Mouse (Mus musculus) urinary bladder, postnatal 36 days (tissue): ENCODE measurements around the gene 2410131K14Rik.

Experiments
- DNase-seq, 2 experiments: peaks; one replicate each; pipeline ENCODE4 v3.0.0; 2022; ENCODE audit warnings: low spot score in 2 of 2, mixed read lengths in 1 of 2

2410131K14Rik gene

DNA sequence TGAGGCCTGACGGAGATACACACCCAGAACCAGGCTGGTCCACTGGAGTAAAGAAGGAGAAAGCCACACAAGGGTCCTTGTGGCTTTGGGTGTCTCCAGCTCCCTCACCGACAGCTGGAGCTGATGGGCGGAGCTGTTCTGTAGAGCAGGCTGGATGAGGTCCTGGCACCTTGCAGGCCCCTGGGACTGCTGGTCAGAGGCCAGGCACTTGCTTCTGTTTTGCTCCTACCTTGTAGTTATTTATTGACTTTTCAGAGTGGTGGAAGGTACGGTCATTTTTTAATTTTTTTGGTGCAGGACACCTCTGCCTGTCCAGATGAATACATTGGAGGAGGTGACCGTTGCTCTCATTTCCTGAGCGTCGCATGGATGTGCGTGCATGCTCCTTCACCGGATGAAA, 16.2 kb downstream of the 2410131K14Rik start:
- DNase-seq = no peak

DNA sequence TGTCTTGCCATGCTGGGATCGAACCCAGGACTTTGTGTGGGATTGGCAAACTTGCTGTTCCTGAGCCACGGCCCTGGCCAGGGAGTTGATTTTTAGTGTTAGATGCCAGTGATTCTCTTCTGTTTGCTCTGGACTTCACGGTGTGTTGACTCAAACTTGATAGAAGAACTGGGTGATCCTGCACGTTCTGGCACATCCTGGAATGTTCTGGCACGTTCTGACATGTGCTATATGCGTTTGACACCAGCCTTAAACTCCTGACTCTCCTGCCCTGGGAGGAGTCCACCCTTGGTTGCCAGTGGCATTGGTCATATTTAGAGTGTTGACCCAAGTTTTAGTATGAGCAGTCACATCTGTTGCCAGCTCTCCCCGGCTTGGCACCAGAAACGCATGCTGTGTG, 17.4 kb downstream of the 2410131K14Rik start:
- peak; percentile 35 to 45 for DNase-seq

DNA sequence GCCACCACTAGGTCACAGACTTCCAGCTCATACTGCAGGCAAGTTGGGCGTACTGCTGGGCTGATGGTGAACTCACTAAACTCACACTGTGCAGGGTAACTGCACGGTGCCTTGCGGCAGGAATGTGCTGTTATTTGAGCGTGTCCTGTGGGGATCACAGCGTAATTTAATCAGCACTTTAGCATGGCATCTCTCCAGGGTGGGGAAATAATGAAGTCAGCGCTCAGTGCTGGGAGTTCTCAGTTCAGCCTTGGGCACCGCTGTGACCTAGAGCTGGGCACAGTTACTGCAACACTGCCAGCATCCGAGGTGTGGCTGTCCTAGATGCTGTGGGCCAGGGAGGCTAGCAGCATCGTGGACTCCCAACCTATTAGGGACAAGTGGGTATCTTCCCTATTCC, 19.3 kb downstream of the 2410131K14Rik start:
- DNase-seq = no peak

DNA sequence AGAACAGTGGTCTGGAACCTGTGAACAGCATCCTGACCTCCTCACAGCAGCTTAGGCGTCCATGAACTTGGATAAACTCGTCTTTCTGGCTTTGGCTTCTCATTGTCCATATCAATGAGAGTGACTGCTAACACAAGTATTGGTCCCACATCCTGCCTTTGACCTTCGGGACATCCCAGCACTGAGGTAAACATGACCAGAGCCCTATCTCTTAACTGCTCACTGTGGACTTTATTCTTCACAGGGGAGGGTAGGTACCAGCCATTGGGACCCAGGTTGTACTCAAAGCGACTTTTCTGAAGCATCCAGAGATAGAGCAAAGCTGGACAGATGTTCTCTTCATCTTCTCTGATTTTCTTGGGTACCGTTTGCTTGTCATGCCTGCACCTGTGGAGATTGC, 20.3 kb downstream of the 2410131K14Rik start:
- no peak for DNase-seq

DNA sequence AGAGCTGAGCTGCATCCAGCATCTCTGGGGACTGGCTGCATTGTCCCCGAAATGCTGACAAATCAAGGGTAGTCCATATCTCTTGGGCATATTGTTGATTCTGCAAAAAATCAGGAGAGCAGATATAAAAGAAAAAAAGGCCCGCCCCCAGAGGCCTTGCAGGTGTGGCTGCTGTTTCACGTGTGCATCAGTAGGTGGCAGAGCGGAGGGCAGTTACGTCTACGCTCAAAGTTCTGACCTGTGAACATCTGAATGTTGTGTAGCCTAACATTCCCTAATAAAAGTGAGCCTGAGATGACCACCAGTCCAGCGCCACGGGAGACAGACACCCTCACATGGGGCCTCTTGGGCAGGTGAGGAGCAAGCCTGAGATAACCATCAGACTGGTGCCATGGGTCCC, 21.3 kb downstream of the 2410131K14Rik start:
- no peak for DNase-seq

DNA sequence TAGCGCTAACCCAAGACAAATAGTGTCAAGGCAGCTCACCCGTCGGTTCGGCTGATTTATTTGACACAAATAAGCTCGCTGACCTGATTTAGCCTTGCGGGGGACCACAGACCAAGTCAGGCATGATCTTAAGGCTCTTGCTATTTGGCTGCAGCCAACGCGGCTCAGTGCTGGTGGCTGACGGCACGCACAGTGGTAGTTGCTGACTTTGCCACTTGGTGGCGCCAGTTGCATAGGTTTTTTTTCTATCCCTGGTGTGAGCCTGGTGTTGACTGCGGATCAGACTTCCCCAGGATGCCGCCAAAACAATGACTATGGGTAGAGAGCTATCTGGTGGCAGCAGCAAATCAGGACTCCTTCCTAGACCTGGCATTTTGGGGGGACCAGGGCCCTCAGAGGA, 24.0 kb downstream of the 2410131K14Rik start:
- peak; percentile 79 to 89 for DNase-seq

DNA sequence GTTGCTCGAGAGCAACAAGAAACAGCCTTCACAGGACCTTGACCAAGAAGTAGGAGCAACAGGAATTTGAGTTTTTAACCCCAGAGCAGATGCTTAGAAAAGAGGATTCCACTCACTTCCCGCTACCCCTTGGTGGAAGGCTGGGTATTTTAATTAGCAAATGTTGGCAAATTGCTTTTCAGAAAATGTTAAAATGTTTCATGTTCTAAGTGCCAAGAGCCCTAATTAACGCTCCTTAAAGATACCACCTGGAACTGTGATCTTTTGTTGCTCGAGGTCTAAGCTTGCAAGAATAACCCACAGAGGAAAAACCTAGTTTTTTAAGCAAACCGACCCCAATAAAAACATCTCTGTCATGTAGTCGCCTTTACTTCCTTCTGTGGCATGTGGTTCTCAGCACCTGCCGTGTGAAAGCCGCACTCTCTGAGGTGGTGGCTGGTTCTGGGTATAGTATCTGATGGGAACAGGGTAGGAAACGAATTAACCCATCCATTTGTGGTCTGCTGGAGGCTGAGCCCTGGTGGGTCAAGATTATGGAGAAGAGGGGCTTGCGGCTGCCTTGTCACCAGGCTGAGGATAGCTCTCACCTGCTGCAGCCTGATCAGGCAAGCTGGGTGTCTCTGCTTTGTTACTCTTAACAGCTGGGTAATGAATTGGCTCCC, 26.6 kb downstream of the 2410131K14Rik start:
- no peak for DNase-seq

DNA sequence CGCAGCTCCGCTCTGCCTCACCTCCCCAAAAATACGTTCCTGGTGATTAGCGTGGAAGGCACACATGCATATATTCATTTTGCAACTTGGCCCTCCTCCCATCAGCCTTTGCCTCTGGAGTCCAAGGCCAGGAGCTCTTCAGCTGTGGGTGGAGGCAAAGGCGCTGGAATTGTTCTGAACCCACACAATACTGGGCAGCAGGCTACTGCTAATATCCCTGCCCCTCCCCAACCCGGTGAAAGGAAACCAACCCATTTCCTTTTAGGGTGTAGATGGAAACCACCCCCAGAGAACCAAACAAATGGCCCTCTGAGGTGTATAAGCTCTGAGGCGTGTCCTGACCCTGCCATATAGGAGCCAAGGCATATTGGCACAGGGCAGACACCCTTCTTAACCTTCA, 28.4 kb downstream of the 2410131K14Rik start:
- DNase-seq = no peak

DNA sequence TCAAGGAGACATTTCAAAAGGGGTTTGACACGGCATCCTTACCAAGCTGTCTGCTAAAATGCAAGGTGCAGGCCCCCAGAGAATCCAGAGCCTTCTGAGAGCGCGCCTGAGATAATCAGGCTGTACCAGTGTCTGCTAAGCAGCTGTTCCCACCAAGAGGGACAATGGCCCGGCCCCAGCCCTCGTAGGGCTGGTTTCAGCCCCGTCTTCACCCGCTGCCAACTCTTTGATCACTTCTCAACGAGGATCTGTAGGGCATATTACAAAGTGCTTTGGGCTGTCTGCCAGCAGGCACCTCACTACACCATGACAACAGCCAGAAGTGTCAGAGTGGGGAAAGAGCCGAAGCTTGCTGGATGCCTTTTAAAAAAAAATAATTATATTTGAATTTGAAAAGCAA, 29.5 kb downstream of the 2410131K14Rik start:
- no peak for DNase-seq

DNA sequence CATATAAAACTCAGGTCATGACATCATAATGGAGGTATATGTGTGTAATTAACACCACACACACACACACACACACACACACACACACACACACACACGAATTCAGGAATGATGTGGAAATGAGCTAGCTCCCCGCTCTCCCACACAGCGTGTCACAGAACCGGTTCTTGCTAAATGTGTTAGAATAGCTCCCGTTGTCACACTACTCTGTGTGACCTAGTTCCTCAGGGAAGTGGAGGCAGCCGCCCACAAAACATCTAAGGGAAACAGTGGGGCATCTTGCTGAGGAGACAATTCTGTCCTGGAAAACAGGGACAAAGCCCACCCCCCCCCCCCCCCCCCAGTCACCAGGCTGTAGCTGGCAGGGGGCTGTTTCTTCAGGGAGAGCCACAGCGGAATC, 31.3 kb downstream of the 2410131K14Rik start:
- no peak for DNase-seq

DNA sequence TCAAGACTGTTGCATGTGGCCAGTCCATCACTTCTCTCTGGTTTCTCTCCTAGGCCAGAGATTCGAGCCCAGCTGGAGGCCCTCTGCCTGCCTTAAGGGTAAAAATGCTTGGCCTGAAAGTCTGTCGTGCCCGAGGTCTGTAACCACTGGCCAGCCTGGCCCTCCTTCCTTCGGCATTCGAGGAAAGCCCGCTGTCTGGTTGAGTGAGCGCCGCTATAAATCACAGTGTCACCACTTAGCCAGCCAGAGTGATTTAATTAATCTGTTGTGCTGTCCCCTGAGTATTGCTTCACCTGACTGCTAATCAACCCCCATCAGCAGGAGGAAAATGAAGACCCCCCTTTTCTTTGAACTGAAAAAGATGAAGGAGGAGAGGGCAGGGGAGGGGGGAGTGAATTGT, 31.7 kb downstream of the 2410131K14Rik start:
- DNase-seq = no peak

DNA sequence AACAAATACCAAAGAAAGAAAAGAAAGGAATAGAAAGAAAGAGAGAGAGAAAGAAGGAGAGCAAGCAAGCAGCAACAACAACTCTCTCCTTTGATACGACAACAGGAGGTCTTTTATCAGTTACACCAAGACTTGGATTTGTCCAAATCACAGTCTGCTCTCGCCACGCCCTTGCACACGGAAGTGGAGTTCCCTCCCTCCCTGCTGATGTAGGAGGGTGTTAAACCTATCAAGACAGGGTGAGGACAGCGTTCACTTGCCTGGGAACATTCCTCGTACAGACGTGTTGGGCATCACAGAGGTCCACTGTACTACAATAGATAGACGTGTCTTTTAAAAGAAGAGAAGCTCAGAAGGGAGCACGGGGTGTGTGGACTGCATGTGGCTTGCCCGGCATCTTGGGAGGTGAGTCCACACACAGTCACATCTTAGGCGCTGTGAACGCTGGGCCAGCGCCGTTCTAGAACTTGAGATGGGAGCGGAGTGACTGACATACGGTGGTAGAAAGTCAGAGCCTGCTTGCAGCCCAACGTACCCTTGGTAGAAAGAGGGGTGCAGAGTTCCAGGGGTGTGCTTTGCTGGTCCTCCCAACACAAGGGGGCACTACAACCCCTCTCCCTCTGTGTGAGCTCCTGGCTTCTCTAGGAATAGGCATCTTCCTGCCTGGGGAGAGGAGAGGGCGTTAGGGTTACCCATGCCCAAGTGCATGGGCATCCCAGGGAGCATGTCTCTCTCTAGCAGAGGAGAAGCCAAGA, 32.9 kb downstream of the 2410131K14Rik start:
- DNase-seq = no peak

DNA sequence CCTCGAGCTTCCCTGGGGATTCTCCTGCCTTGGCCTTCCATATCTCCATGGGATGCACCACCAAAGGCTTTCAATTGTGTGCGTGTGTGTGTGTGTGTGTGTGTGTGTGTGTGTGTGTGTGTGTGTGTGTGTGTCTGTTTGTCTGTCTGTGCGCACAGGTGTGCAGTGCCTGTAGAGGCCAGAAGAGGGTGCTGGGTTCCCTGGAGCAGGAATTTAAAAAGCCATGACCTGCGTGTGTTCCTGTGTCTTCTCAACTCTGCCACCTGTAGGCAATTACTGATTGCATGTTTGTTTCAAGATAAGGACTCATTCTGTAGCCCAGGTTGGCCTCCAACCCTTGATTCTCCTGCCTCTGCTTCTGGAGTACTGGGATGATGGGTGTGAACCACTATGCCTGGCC, 46.4 kb downstream of the 2410131K14Rik start:
- DNase-seq = no peak

DNA sequence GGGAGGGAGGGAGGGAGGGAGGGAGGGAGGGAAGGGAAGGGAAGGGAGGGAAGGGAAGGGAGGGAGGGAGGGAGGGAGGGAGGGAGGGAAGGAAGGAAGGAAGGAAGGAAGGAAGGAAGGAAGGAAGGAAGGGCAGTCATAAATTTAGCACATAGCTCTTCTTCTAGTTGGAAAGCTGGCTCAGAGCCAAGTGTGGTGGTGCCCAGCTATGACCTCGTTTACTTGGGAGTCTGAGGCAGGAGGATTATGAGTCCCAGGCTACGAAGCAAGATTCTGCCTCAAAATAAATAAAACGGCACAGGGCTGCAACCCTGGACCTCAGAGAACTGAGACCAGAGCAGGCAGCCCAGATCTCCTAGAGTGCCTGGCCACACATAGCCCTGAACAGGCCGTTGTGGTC, 47.4 kb downstream of the 2410131K14Rik start:
- no peak for DNase-seq

DNA sequence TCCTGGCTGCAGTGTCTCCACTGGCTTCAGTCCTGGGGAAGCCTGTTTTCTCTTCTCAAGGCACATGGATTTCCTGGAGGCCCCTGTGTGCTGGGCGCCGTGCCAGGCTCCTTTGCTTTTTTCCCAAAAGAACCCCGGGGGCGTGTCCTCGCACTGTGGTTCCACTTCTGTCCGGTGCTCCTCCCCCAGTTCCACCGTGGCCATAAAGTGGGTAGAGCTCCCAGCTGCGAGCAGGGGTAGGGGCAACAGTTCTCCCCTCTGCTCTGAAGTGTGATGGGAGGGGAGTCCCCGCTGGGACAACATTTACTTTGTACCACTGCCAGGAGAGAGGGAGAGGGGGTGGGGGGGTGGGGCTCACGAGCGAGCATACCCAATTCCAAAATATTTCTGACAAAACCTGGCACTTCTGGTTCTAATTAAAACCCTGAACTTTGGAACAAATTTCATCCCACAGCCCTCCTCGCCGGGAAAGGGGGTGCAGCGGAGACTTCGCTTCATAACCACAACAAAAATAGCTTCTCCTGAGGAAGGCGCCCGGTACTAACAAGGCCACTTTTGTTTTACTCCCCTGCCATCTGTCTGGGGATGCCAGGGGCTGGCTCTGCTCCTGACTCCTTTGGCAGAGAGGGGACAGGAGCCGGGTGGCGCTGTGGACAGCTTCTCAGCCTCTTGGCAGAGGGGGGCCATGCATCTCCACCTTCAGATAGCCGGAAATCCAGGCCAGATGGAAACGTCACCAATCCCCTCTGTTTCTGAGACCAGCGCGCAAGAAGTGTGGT, 49.2 kb downstream of the 2410131K14Rik start:
- peak; percentile 69 to 94 for DNase-seq

DNA sequence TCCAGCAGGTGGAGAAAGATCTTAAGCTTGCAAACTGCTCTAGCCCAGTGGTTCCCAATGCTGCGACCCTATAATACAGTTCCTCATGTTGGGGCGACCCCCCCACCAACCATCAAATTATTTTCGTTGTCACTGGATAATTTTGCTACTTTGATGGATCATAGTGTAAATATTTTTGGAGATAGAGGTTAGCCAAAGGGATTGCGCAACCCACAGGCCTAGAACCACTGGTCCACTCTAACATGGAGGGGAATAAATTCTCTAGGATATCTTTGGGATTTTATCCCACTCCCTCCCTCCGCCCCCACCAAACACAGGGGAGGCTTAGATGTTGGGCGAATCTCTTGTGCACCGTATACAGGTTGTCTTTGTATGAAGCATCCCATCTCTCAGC, 49.8 kb downstream of the 2410131K14Rik start:
- DNase-seq = peak in 1 of 2 experiments; percentile 20

DNA sequence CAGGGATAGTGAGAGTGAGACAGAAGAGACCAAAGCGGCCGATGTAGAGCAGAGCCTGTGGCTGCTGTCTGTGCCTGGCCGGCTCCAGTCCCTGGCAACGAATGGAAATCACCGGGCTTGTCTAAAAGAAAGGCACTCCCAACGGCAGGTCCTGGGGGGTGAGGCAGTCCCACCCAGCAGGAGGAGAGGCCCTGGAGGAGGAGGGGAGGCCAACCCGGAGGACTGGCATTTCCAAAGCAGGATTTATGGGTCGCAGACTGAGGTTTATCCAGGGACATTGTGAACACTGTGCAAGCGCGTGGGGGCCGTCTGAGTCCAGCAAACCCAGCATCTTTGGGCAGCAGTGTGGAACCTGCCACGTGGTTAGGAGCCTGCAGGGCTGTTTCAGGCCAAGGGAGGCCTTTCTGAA, 52.3 kb downstream of the 2410131K14Rik start:
- DNase-seq = no peak

DNA sequence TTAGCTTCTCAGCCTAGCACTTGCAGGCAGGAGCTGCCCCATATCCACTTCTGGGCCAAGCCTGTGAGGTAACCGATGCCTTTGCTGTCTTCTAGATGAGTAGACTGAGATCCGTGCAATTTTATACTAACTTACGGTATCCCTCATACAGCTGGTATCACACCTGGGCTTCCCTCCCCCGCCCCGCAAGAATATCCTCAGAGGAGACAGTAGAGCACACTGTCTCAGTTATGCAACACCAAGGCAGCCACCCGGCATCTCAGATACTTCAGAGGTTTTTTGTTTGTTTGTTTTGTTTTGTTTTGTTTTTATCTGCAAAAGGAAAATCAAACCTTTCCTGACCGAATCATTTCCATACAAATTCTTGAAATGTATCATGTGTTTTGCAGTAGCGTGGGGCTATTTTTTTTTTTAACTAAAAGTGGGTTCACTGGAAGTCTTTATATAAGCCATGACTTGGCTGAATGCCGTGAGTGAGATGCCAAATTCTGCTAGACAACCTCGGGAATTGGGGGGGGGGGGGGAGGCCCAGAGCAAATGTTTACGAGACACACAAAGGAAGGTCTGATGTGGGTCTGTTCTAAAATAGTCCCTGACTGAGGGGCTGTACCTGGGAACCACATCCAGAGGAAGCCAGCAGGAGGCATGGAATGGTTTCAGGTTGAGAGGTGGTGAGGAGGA, 54.8 kb downstream of the 2410131K14Rik start:
- no peak for DNase-seq

DNA sequence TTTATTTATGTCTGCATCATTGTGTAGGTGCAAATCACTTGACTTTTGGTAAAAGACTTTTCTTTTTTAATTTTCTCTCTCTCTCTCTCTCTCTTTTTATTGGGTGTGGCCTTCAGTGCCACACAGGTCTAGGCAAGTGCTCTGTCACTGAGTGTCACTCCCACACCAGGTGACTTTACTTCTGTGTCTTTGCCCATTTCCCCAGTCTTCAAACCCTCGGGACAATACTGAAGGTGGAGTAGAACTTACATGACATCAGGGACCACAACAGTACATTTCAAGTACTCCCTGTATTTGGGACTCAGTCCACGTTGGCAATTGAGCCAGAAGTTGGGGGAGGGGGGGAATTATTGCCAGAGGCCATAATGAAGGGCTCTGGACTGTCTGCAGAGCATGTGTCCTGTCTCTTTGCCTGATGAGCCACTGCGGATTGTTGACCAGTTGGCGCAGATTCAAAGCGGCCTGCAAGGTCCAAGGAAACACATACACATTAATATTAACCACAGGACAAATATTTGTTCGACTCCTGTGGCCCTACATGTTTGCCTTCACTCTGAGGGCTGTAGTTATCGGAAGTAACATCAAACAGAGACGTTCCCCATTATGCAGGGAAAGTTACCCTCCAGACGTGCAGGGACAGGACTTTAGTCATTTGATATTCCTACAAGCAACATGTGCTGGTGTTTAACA, 57.6 kb downstream of the 2410131K14Rik start:
- peak; percentile 63 for DNase-seq

DNA sequence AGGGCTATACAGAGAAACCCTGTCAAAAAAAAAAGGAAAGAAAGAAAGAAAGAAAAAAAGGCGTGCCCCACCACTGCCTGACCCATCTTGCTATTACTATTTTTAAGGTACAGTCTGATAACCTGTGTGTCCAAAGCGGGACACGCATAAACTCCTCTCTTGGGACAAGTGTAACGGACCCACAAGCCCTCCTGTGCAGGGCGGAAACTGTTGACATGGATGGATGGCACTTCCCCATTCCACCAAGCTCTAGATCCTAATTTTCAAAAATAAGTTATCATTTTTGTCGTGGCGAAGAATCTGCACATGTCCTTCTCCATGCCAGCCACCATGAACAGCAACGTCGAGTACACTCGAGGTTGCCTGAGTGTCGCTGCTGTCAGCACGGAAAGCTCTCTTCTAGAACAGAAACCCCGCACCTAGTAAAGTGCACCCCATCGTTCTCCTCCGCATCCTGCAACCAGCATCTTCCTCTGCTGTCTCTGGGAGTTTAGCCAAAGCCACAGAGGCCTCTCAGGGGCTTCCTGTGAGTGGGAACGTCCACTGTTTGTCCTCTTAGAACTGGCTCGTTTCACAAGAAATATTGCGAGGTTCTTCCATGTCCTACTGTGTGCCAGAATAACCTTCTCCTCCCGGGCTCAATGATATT, 60.1 kb downstream of the 2410131K14Rik start:
- DNase-seq = no peak

DNA sequence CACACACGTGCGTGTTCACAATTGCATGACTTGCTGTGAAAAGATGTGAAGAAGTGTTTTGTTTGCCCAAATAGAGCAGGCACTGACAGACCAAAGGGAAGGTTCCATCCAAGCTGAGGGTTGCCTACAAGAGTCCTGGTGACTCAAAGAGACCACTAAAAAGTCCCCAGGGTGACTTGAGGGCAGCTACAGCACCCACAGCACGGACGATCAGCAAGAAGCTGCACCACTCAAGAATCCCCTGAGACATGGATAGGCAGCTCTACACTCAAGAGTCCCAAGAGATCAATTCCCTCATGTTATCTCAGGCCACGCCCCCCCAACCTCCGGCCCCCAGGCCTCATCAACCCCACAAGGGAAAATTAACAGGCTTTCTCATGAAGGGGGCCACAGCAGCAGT, 65.4 kb downstream of the 2410131K14Rik start:
- no peak for DNase-seq
